Mouse (Mus musculus): Measurements from ENCODE around the gene Hvcn1. TPM values are rescaled to one million over a fixed set of nuclear protein-coding genes. Genes with fewer than 3 reads are reported as not detected.

The Hvcn1 gene
- total and polyA plus RNA-seq, 2 experiments, result 1.5 to 1.7 TPM

GRCm38 (mm10) chr5:122246547-122247167, 40.1 kb downstream of the Hvcn1 start:
- WGBS, result 92% methylated on average over 10 of the region's 10 CpGs
- Histone ChIP-seq H3K27ac (replicated peaks; ENCODE audit: insufficient read depth, low read depth, low read length) (no peak overlapping the region), H3K79me2 (ENCODE audit: control insufficient read depth, insufficient read depth, low read length) (no peaks in the 10 kb centered on the region), H3K4me3 (ENCODE audit: insufficient read depth, low read depth, low read length) (no peak overlapping the region), H3K4me1 (ENCODE audit: control insufficient read depth, insufficient read depth, low read length) (no peaks in the 10 kb centered on the region), H3K36me3 (ENCODE audit: control insufficient read depth, insufficient read depth, low read length) (no peaks in the 10 kb centered on the region), H3K9ac (ENCODE audit: low read depth, low read length) (no peak overlapping the region), H3K27me3 (ENCODE audit: control insufficient read depth, insufficient read depth, low read length) (no peaks in the 10 kb centered on the region)
- TF ChIP-seq POLR2A (IDR thresholded peaks at IDR 0.05; ENCODE audit: extremely low read depth, insufficient read depth, low read length), result no peak
- no peak for TF ChIP-seq CTCF (IDR thresholded peaks at IDR 0.05; ENCODE audit: low read depth, low read length)
- DNase-seq (ENCODE audit: extremely low read depth, low read depth, low spot score), result no peak

GRCm38 (mm10) chr5:122247529-122247928, 40.9 kb downstream of the Hvcn1 start:
- no peak overlapping the region for H3K9ac ChIP-seq (ENCODE audit: low read depth, low read length)
- 94% methylated on average over 11 of the region's 11 CpGs for WGBS
- no peaks in the 10 kb centered on the region for H3K27me3 ChIP-seq (ENCODE audit: control insufficient read depth, insufficient read depth, low read length)
- no peak for DNase-seq (ENCODE audit: extremely low read depth, low read depth, low spot score)
- TF ChIP-seq CTCF (IDR thresholded peaks at IDR 0.05; ENCODE audit: low read depth, low read length) (no peak), POLR2A (IDR thresholded peaks at IDR 0.05; ENCODE audit: extremely low read depth, insufficient read depth, low read length) (no peak)
- no peaks in the 10 kb centered on the region for H3K36me3 ChIP-seq (ENCODE audit: control insufficient read depth, insufficient read depth, low read length)
- no peak overlapping the region for H3K4me3 ChIP-seq (ENCODE audit: insufficient read depth, low read depth, low read length)
- H3K79me2 ChIP-seq (ENCODE audit: control insufficient read depth, insufficient read depth, low read length), result no peaks in the 10 kb centered on the region
- H3K4me1 ChIP-seq (ENCODE audit: control insufficient read depth, insufficient read depth, low read length), result no peaks in the 10 kb centered on the region
- no peak overlapping the region for H3K27ac ChIP-seq (replicated peaks; ENCODE audit: insufficient read depth, low read depth, low read length)

GRCm38 (mm10) chr5:122247934-122248333, 41.3 kb downstream of the Hvcn1 start:
- TF ChIP-seq CTCF (IDR thresholded peaks at IDR 0.05; ENCODE audit: low read depth, low read length) (no peak), POLR2A (IDR thresholded peaks at IDR 0.05; ENCODE audit: extremely low read depth, insufficient read depth, low read length) (no peak)
- Histone ChIP-seq H3K9ac (ENCODE audit: low read depth, low read length) (no peak overlapping the region), H3K36me3 (ENCODE audit: control insufficient read depth, insufficient read depth, low read length) (no peaks in the 10 kb centered on the region), H3K27ac (replicated peaks; ENCODE audit: insufficient read depth, low read depth, low read length) (no peak overlapping the region), H3K27me3 (ENCODE audit: control insufficient read depth, insufficient read depth, low read length) (no peaks in the 10 kb centered on the region), H3K79me2 (ENCODE audit: control insufficient read depth, insufficient read depth, low read length) (no peaks in the 10 kb centered on the region), H3K4me3 (ENCODE audit: insufficient read depth, low read depth, low read length) (no peak overlapping the region), H3K4me1 (ENCODE audit: control insufficient read depth, insufficient read depth, low read length) (no peaks in the 10 kb centered on the region)
- WGBS, result 97% methylated on average over 7 of the region's 7 CpGs
- DNase-seq (ENCODE audit: extremely low read depth, low read depth, low spot score), result no peak

GRCm38 (mm10) chr5:122249281-122249680, 42.7 kb downstream of the Hvcn1 start:
- H3K4me3 ChIP-seq (ENCODE audit: insufficient read depth, low read depth, low read length), result no peak overlapping the region
- no peaks in the 10 kb centered on the region for H3K79me2 ChIP-seq (ENCODE audit: control insufficient read depth, insufficient read depth, low read length)
- 91% methylated on average over 4 of the region's 4 CpGs for WGBS
- no peaks in the 10 kb centered on the region for H3K36me3 ChIP-seq (ENCODE audit: control insufficient read depth, insufficient read depth, low read length)
- TF ChIP-seq CTCF (IDR thresholded peaks at IDR 0.05; ENCODE audit: low read depth, low read length) (no peak), POLR2A (IDR thresholded peaks at IDR 0.05; ENCODE audit: extremely low read depth, insufficient read depth, low read length) (no peak)
- no peak overlapping the region for H3K9ac ChIP-seq (ENCODE audit: low read depth, low read length)
- H3K27me3 ChIP-seq (ENCODE audit: control insufficient read depth, insufficient read depth, low read length), result no peaks in the 10 kb centered on the region
- no peak overlapping the region for H3K27ac ChIP-seq (replicated peaks; ENCODE audit: insufficient read depth, low read depth, low read length)
- no peaks in the 10 kb centered on the region for H3K4me1 ChIP-seq (ENCODE audit: control insufficient read depth, insufficient read depth, low read length)
- DNase-seq (ENCODE audit: extremely low read depth, low read depth, low spot score), result no peak

GRCm38 (mm10) chr5:122251895-122252606, 45.4 kb downstream of the Hvcn1 start:
- Histone ChIP-seq H3K4me1 (ENCODE audit: control insufficient read depth, insufficient read depth, low read length) (no peaks in the 10 kb centered on the region), H3K4me3 (ENCODE audit: insufficient read depth, low read depth, low read length) (no peak overlapping the region), H3K27me3 (ENCODE audit: control insufficient read depth, insufficient read depth, low read length) (no peaks in the 10 kb centered on the region), H3K79me2 (ENCODE audit: control insufficient read depth, insufficient read depth, low read length) (no peaks in the 10 kb centered on the region), H3K27ac (replicated peaks; ENCODE audit: insufficient read depth, low read depth, low read length) (no peak overlapping the region), H3K36me3 (ENCODE audit: control insufficient read depth, insufficient read depth, low read length) (no peaks in the 10 kb centered on the region), H3K9ac (ENCODE audit: low read depth, low read length) (no peak overlapping the region)
- TF ChIP-seq CTCF (IDR thresholded peaks at IDR 0.05; ENCODE audit: low read depth, low read length), result no peak
- TF ChIP-seq POLR2A (IDR thresholded peaks at IDR 0.05; ENCODE audit: extremely low read depth, insufficient read depth, low read length), result no peak
- WGBS, result 95% methylated on average over 17 of the region's 17 CpGs
- no peak for DNase-seq (ENCODE audit: extremely low read depth, low read depth, low spot score)

Data from liver, adult 2 months (tissue).